Mouse (Mus musculus) right cerebral cortex, postnatal 10 days (tissue): ENCODE data around the gene Eps15.

ENCODE experiments used
- DNase-seq, 2 experiments: peaks; one replicate each; pipeline ENCODE4 v3.0.0; 2021; ENCODE audit warnings: low spot score in 2 of 2

Eps15 gene

GRCm38 (mm10) chr4:109279689-109280458, at the start of gene Eps15:
Gene Eps15, plus strand, starts transcription at chr4:109280268.
- DNase-seq, result peak; percentile 84 to 85

- no peak for DNase-seq
Measured at GRCm38 (mm10) chr4:109234185-109234584, 45.9 kb upstream of the Eps15 start, which contains the start of gene Calr4. Gene Calr4, plus strand, starts transcription at chr4:109234485.

GRCm38 (mm10) chr4:109234806-109235350, 45.2 kb upstream of the Eps15 start:
- peak in 1 of 2 experiments; percentile 49 for DNase-seq

- no peak for DNase-seq
Measured at GRCm38 (mm10) chr4:109236186-109236879, 43.7 kb upstream of the Eps15 start.

GRCm38 (mm10) chr4:109238428-109239268, 41.4 kb upstream of the Eps15 start:
- DNase-seq, result peak; percentile 40 to 48

- DNase-seq, result no peak
Measured at GRCm38 (mm10) chr4:109241221-109241620, 38.8 kb upstream of the Eps15 start.

- peak in 1 of 2 experiments; percentile 35 for DNase-seq
Measured at GRCm38 (mm10) chr4:109241934-109242333, 38.1 kb upstream of the Eps15 start.

GRCm38 (mm10) chr4:109244506-109244905, 35.6 kb upstream of the Eps15 start:
- DNase-seq, result no peak

GRCm38 (mm10) chr4:109245016-109245620, 35.0 kb upstream of the Eps15 start:
- no peak for DNase-seq

GRCm38 (mm10) chr4:109251605-109252004, 28.5 kb upstream of the Eps15 start:
- DNase-seq, result peak in 1 of 2 experiments; percentile 26

GRCm38 (mm10) chr4:109252199-109252598, 27.9 kb upstream of the Eps15 start:
- DNase-seq, result no peak

- DNase-seq, result no peak
Measured at GRCm38 (mm10) chr4:109253664-109254151, 26.4 kb upstream of the Eps15 start.

- DNase-seq, result no peak
Measured at GRCm38 (mm10) chr4:109254511-109254910, 25.6 kb upstream of the Eps15 start.

GRCm38 (mm10) chr4:109255321-109255720, 24.7 kb upstream of the Eps15 start:
- no peak for DNase-seq

- no peak for DNase-seq
Measured at GRCm38 (mm10) chr4:109255727-109256417, 24.2 kb upstream of the Eps15 start.

GRCm38 (mm10) chr4:109256791-109257190, 23.3 kb upstream of the Eps15 start:
- no peak for DNase-seq

- DNase-seq, result no peak
Measured at GRCm38 (mm10) chr4:109257639-109258038, 22.4 kb upstream of the Eps15 start.

- no peak for DNase-seq
Measured at GRCm38 (mm10) chr4:109262068-109262467, 18.0 kb upstream of the Eps15 start.

GRCm38 (mm10) chr4:109266056-109266455, 14.0 kb upstream of the Eps15 start:
- no peak for DNase-seq

- DNase-seq, result no peak
Measured at GRCm38 (mm10) chr4:109266744-109267143, 13.3 kb upstream of the Eps15 start.

GRCm38 (mm10) chr4:109267452-109267851, 12.6 kb upstream of the Eps15 start:
- no peak for DNase-seq
